Mouse (Mus musculus): ENCODE measurements at regions not wholly inside any gene's neighbourhood (a gene's known extent, or its start where the extent isn't known, plus 50 kb on each side); places are given as distances from the start of the nearest gene placed in this dataset.

- Histone ChIP-seq H3K27ac (replicated peaks; ENCODE audit: low read depth, low read length) (no peak overlapping the region), H3K36me3 (ENCODE audit: control insufficient read depth, insufficient read depth, low read length) (no peaks in the 10 kb centered on the region), H3K4me2 (ENCODE audit: low read depth, severe bottlenecking) (no peak overlapping the region), H3K4me3 (ENCODE audit: low read depth, low read length) (no peak overlapping the region), H3K9me3 (ENCODE audit: control insufficient read depth, low read length) (no peaks in the 10 kb centered on the region), H3K4me1 (ENCODE audit: control insufficient read depth, insufficient read depth, low read length) (no peaks in the 10 kb centered on the region), H3K27me3 (ENCODE audit: control insufficient read depth, insufficient read depth, low read length) (no peaks in the 10 kb centered on the region), H3K9ac (ENCODE audit: low read length) (no peak overlapping the region)
- WGBS: 64% methylated on average over 13 of the region's 13 CpGs
- no peak for DNase-seq (ENCODE audit: low spot score)
- no peak for ATAC-seq (ENCODE audit: insufficient number of reproducible peaks, low FRiP score, low TSS enrichment, low read depth)
Measured at GRCm38 (mm10) chr9:113457169-113457850, 250.7 kb downstream of the Pdcd6ip start.

- no peak overlapping the region for H3K27ac ChIP-seq (replicated peaks; ENCODE audit: low read depth, low read length)
- H3K9me3 ChIP-seq (ENCODE audit: control insufficient read depth, low read length): no peaks in the 10 kb centered on the region
- H3K27me3 ChIP-seq (ENCODE audit: control insufficient read depth, insufficient read depth, low read length): no peaks in the 10 kb centered on the region
- H3K9ac ChIP-seq (ENCODE audit: low read length): no peak overlapping the region
- H3K36me3 ChIP-seq (ENCODE audit: control insufficient read depth, insufficient read depth, low read length): no peaks in the 10 kb centered on the region
- H3K4me2 ChIP-seq (ENCODE audit: low read depth, severe bottlenecking): no peak overlapping the region
- no peak for ATAC-seq (ENCODE audit: insufficient number of reproducible peaks, low FRiP score, low TSS enrichment, low read depth)
- no peak overlapping the region for H3K4me3 ChIP-seq (ENCODE audit: low read depth, low read length)
- WGBS: 91% methylated on average over 5 of the region's 5 CpGs
- DNase-seq (ENCODE audit: low spot score): no peak
- no peaks in the 10 kb centered on the region for H3K4me1 ChIP-seq (ENCODE audit: control insufficient read depth, insufficient read depth, low read length)
Measured at GRCm38 (mm10) chr9:113455577-113455976, 252.5 kb downstream of the Pdcd6ip start.

GRCm38 (mm10) chr9:113453231-113453630 is 254.8 kb downstream of the Pdcd6ip start:
- ATAC-seq (ENCODE audit: insufficient number of reproducible peaks, low FRiP score, low TSS enrichment, low read depth) (no peak), DNase-seq (ENCODE audit: low spot score) (no peak)
- H3K9me3 ChIP-seq (ENCODE audit: control insufficient read depth, low read length): no peaks in the 10 kb centered on the region
- no peaks in the 10 kb centered on the region for H3K27me3 ChIP-seq (ENCODE audit: control insufficient read depth, insufficient read depth, low read length)
- no peak overlapping the region for H3K4me2 ChIP-seq (ENCODE audit: low read depth, severe bottlenecking)
- H3K9ac ChIP-seq (ENCODE audit: low read length): no peak overlapping the region
- H3K4me1 ChIP-seq (ENCODE audit: control insufficient read depth, insufficient read depth, low read length): no peaks in the 10 kb centered on the region
- H3K4me3 ChIP-seq (ENCODE audit: low read depth, low read length): no peak overlapping the region
- H3K27ac ChIP-seq (replicated peaks; ENCODE audit: low read depth, low read length): no peak overlapping the region
- 85% methylated on average over 3 of the region's 3 CpGs for WGBS
- no peaks in the 10 kb centered on the region for H3K36me3 ChIP-seq (ENCODE audit: control insufficient read depth, insufficient read depth, low read length)

- Histone ChIP-seq H3K36me3 (ENCODE audit: control insufficient read depth, insufficient read depth, low read length) (no peaks in the 10 kb centered on the region), H3K4me1 (ENCODE audit: control insufficient read depth, insufficient read depth, low read length) (no peaks in the 10 kb centered on the region), H3K27ac (replicated peaks; ENCODE audit: low read depth, low read length) (no peak overlapping the region), H3K4me2 (ENCODE audit: low read depth, severe bottlenecking) (peak overlapping the region; percentile 38), H3K27me3 (ENCODE audit: control insufficient read depth, insufficient read depth, low read length) (no peaks in the 10 kb centered on the region), H3K9ac (ENCODE audit: low read length) (no peak overlapping the region), H3K4me3 (ENCODE audit: low read depth, low read length) (peak overlapping the region; percentile 23), H3K9me3 (ENCODE audit: control insufficient read depth, low read length) (no peaks in the 10 kb centered on the region)
- DNase-seq (ENCODE audit: low spot score) (peak; percentile 91), ATAC-seq (ENCODE audit: insufficient number of reproducible peaks, low FRiP score, low TSS enrichment, low read depth) (peak; percentile 69; the same call in 1 of the 2 replicates)
- whole genome bisulfite sequencing: 9% methylated on average over 21 of the region's 21 CpGs
Measured at GRCm38 (mm10) chr9:113441770-113442411, 266.2 kb downstream of the Pdcd6ip start.

- no peaks in the 10 kb centered on the region for H3K27me3 ChIP-seq (ENCODE audit: control insufficient read depth, insufficient read depth, low read length)
- no peak overlapping the region for H3K27ac ChIP-seq (replicated peaks; ENCODE audit: low read depth, low read length)
- ATAC-seq (ENCODE audit: insufficient number of reproducible peaks, low FRiP score, low TSS enrichment, low read depth) (no peak), DNase-seq (ENCODE audit: low spot score) (no peak)
- no peaks in the 10 kb centered on the region for H3K36me3 ChIP-seq (ENCODE audit: control insufficient read depth, insufficient read depth, low read length)
- H3K9ac ChIP-seq (ENCODE audit: low read length): no peak overlapping the region
- H3K4me1 ChIP-seq (ENCODE audit: control insufficient read depth, insufficient read depth, low read length): no peaks in the 10 kb centered on the region
- WGBS: 81% methylated on average over 7 of the region's 7 CpGs
- H3K9me3 ChIP-seq (ENCODE audit: control insufficient read depth, low read length): no peaks in the 10 kb centered on the region
- no peak overlapping the region for H3K4me3 ChIP-seq (ENCODE audit: low read depth, low read length)
- H3K4me2 ChIP-seq (ENCODE audit: low read depth, severe bottlenecking): no peak overlapping the region
Measured at GRCm38 (mm10) chr9:113438394-113438793, 269.7 kb downstream of the Pdcd6ip start.

- DNase-seq (ENCODE audit: low spot score) (peak; percentile 34), ATAC-seq (ENCODE audit: insufficient number of reproducible peaks, low FRiP score, low TSS enrichment, low read depth) (0 out of 2 replicates have a peak, but pooled peaks have one; percentile 39)
- Histone ChIP-seq H3K4me1 (ENCODE audit: control insufficient read depth, insufficient read depth, low read length) (no peaks in the 10 kb centered on the region), H3K9me3 (ENCODE audit: control insufficient read depth, low read length) (no peaks in the 10 kb centered on the region), H3K9ac (ENCODE audit: low read length) (no peak overlapping the region), H3K4me3 (ENCODE audit: low read depth, low read length) (no peak overlapping the region), H3K27me3 (ENCODE audit: control insufficient read depth, insufficient read depth, low read length) (no peaks in the 10 kb centered on the region), H3K36me3 (ENCODE audit: control insufficient read depth, insufficient read depth, low read length) (no peaks in the 10 kb centered on the region), H3K27ac (replicated peaks; ENCODE audit: low read depth, low read length) (no peak overlapping the region), H3K4me2 (ENCODE audit: low read depth, severe bottlenecking) (no peak overlapping the region)
Measured at GRCm38 (mm10) chr9:113435921-113436320, 272.1 kb downstream of the Pdcd6ip start.

- no peak for ATAC-seq (ENCODE audit: insufficient number of reproducible peaks, low FRiP score, low TSS enrichment, low read depth)
- Histone ChIP-seq H3K4me1 (ENCODE audit: control insufficient read depth, insufficient read depth, low read length) (no peaks in the 10 kb centered on the region), H3K36me3 (ENCODE audit: control insufficient read depth, insufficient read depth, low read length) (no peaks in the 10 kb centered on the region), H3K27me3 (ENCODE audit: control insufficient read depth, insufficient read depth, low read length) (no peaks in the 10 kb centered on the region), H3K4me2 (ENCODE audit: low read depth, severe bottlenecking) (no peak overlapping the region), H3K4me3 (ENCODE audit: low read depth, low read length) (no peak overlapping the region), H3K27ac (replicated peaks; ENCODE audit: low read depth, low read length) (no peak overlapping the region), H3K9ac (ENCODE audit: low read length) (no peak overlapping the region), H3K9me3 (ENCODE audit: control insufficient read depth, low read length) (no peaks in the 10 kb centered on the region)
- no peak for DNase-seq (ENCODE audit: low spot score)
- 83% methylated on average over 4 of the region's 4 CpGs for WGBS
Measured at GRCm38 (mm10) chr9:113433424-113433823, 274.6 kb downstream of the Pdcd6ip start.

GRCm38 (mm10) chr9:113432601-113433179 is 275.4 kb downstream of the Pdcd6ip start:
- Histone ChIP-seq H3K9me3 (ENCODE audit: control insufficient read depth, low read length) (no peaks in the 10 kb centered on the region), H3K4me3 (ENCODE audit: low read depth, low read length) (no peak overlapping the region), H3K9ac (ENCODE audit: low read length) (no peak overlapping the region), H3K27me3 (ENCODE audit: control insufficient read depth, insufficient read depth, low read length) (no peaks in the 10 kb centered on the region), H3K4me2 (ENCODE audit: low read depth, severe bottlenecking) (no peak overlapping the region), H3K36me3 (ENCODE audit: control insufficient read depth, insufficient read depth, low read length) (no peaks in the 10 kb centered on the region), H3K27ac (replicated peaks; ENCODE audit: low read depth, low read length) (no peak overlapping the region), H3K4me1 (ENCODE audit: control insufficient read depth, insufficient read depth, low read length) (no peaks in the 10 kb centered on the region)
- WGBS: 91% methylated on average over 9 of the region's 9 CpGs
- ATAC-seq (ENCODE audit: insufficient number of reproducible peaks, low FRiP score, low TSS enrichment, low read depth) (no peak), DNase-seq (ENCODE audit: low spot score) (no peak)
